Mouse (Mus musculus): ENCODE measurements around the gene Iqcf3.

DNA sequence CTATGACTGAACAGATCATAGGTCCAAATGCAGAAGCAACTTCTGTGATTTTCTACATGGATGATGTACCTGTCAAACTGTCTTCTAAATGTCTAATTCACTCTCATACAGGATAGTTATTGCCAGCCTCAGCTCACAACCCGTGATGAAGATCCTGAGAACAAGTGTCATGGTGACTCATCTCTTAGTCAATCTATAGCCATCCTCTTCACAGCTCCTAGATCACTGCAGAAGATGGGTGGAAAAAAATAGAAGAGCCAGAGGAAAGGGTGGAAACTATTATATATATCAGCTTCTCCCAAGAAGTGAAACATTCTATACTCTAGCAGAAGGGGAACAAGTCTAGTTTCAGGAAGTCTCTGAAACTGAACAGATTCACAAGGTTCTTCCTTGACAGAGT is 21.1 kb upstream of the Iqcf3 start:
- no peak for TF ChIP-seq CTCF (IDR thresholded peaks at IDR 0.05; ENCODE audit: control insufficient read depth, insufficient read depth, insufficient replicate concordance, low read depth, low read length)
- TF ChIP-seq POLR2A (IDR thresholded peaks at IDR 0.05; ENCODE audit: control insufficient read depth, low read depth, low read length), result no peak
